Mouse (Mus musculus) ES-Bruce4 (cell line): ENCODE data around the gene Tnrc6a.

Source experiments
- CTCF ChIP-seq: IDR thresholded peaks from one replicate; pipeline ENCODE4 v1.8.1; 2011; ENCODE audit warnings: low read depth, low read length
- POLR2A ChIP-seq: IDR thresholded peaks from one replicate; pipeline ENCODE4 v1.8.1; 2011; ENCODE audit warnings: low read length; ENCODE audit not compliant: insufficient read depth

- TF ChIP-seq POLR2A: no peak
- no peak for TF ChIP-seq CTCF
Observed at GRCm38 (mm10) chr7:123184891-123185290, 61.2 kb downstream of the Tnrc6a start.
